Mouse (Mus musculus) heart, embryonic 10.5 days (tissue): ENCODE data around the gene Ostf1. TPM values are rescaled to one million over a fixed set of nuclear protein-coding genes. Genes with fewer than 3 reads are reported as not detected.

ENCODE experiments used
- DNase-seq: peaks from one replicate; pipeline ENCODE4 v3.0.0-alpha.2; 2017; ENCODE audit warnings: low spot score
- H3K27ac ChIP-seq: fragments of 300-500 bp; sonication (generic); 2 replicates; pipeline ENCODE4 v1.5.1; 2016; ENCODE audit warnings: mild to moderate bottlenecking
- H3K27me3 ChIP-seq: fragments of 300-500 bp; sonication (generic); 2 replicates; pipeline ENCODE4 v1.6.1; 2016; ENCODE audit warnings: mild to moderate bottlenecking; ENCODE audit not compliant: poor library complexity, insufficient read depth, severe bottlenecking
- H3K36me3 ChIP-seq: fragments of 300-500 bp; sonication (generic); 2 replicates; pipeline ENCODE4 v1.6.1; 2016; ENCODE audit warnings: mild to moderate bottlenecking, moderate library complexity
- H3K4me1 ChIP-seq: fragments of 300-500 bp; sonication (generic); 2 replicates; pipeline ENCODE4 v1.6.1; 2016; ENCODE audit warnings: mild to moderate bottlenecking
- H3K4me3 ChIP-seq: fragments of 300-500 bp; sonication (generic); 2 replicates; pipeline ENCODE4 v1.5.1; 2016; ENCODE audit warnings: mild to moderate bottlenecking, moderate library complexity
- H3K9me3 ChIP-seq: fragments of 300-500 bp; sonication (generic); 2 replicates; pipeline ENCODE4 v1.6.1; 2016; ENCODE audit warnings: mild to moderate bottlenecking, moderate library complexity
- WGBS: fragments of 180-500 bp; shearing (Covaris S2); methylation state at CpG from one replicate; pipeline ENCODE4 v1.1.7; 2016; 5-methylcytosine and 5-hydroxymethylcytosine counted together
- polyA plus RNA-seq: library from polyadenylated mRNA; unstranded; fragments of >200 nt; fragmentation: Nextera tagmentation; extraction: Ambion mirVana; gene quantifications from 2 replicates; pipeline ENCODE4 v1.2.1, GENCODE M21; 2016

Ostf1 gene
- 58.0 and 62.4 TPM in 2 replicates for polyA plus RNA-seq

GRCm38 (mm10) chr19:18631644-18632219 is at the start of gene Ostf1, which contains the start of gene Nmrk1:
Ostf1 (minus strand) TSS chr19:18631823.
Nmrk1 (plus strand) TSS chr19:18631950.
- WGBS, result under 1% methylated on average over 51 of the region's 51 CpGs
- H3K9me3 ChIP-seq, result no peaks in the 10 kb centered on the region
- peak; percentile 97 for DNase-seq
- peaks cover 14% of the 10 kb centered on the region for H3K27me3 ChIP-seq
- H3K36me3 ChIP-seq, result no peaks in the 10 kb centered on the region
- no peaks in the 10 kb centered on the region for H3K4me1 ChIP-seq
- H3K27ac ChIP-seq, result peak within 1 kb of the TSS; percentile 89
- H3K4me3 ChIP-seq, result peak within 1 kb of the TSS; percentile 84

- DNase-seq, result no peak
- 28% methylated on average over 4 of the region's 4 CpGs for WGBS
- Histone ChIP-seq H3K27me3 (no peaks in the 10 kb centered on the region), H3K9me3 (no peaks in the 10 kb centered on the region), H3K4me3 (peak overlapping the region; percentile 87), H3K36me3 (no peaks in the 10 kb centered on the region), H3K27ac (no peak overlapping the region), H3K4me1 (peaks cover 24% of the 10 kb centered on the region)
Observed at GRCm38 (mm10) chr19:18673116-18673515, 41.5 kb upstream of the Ostf1 start.

GRCm38 (mm10) chr19:18672498-18672897 is 40.9 kb upstream of the Ostf1 start:
- H3K9me3 ChIP-seq, result no peaks in the 10 kb centered on the region
- no peaks in the 10 kb centered on the region for H3K27me3 ChIP-seq
- no peak overlapping the region for H3K27ac ChIP-seq
- DNase-seq, result no peak
- no peaks in the 10 kb centered on the region for H3K36me3 ChIP-seq
- H3K4me3 ChIP-seq, result peak overlapping the region; percentile 87
- WGBS, result 63% methylated on average over 3 of the region's 3 CpGs
- H3K4me1 ChIP-seq, result peaks cover 24% of the 10 kb centered on the region

GRCm38 (mm10) chr19:18671056-18671741 is 39.6 kb upstream of the Ostf1 start:
- Histone ChIP-seq H3K9me3 (no peaks in the 10 kb centered on the region), H3K27ac (peak overlapping the region; percentile 96), H3K36me3 (no peaks in the 10 kb centered on the region), H3K4me3 (peak overlapping the region; percentile 87), H3K27me3 (no peaks in the 10 kb centered on the region), H3K4me1 (peaks cover 24% of the 10 kb centered on the region)
- peak; percentile 84 for DNase-seq
- under 1% methylated on average over 64 of the region's 64 CpGs for WGBS

GRCm38 (mm10) chr19:18670608-18671007 is 39.0 kb upstream of the Ostf1 start, which contains the start of gene Carnmt1:
Carnmt1 (plus strand) TSS chr19:18670764.
- H3K27me3 ChIP-seq, result no peaks in the 10 kb centered on the region
- H3K4me1 ChIP-seq, result peaks cover 24% of the 10 kb centered on the region
- DNase-seq, result peak; percentile 99
- peak within 1 kb of the TSS; percentile 96 for H3K27ac ChIP-seq
- no peaks in the 10 kb centered on the region for H3K9me3 ChIP-seq
- no peaks in the 10 kb centered on the region for H3K36me3 ChIP-seq
- H3K4me3 ChIP-seq, result peak within 1 kb of the TSS; percentile 87
- WGBS, result under 1% methylated on average over 55 of the region's 58 CpGs

GRCm38 (mm10) chr19:18669551-18669950 is 37.9 kb upstream of the Ostf1 start:
- H3K4me3 ChIP-seq, result no peak overlapping the region
- no peaks in the 10 kb centered on the region for H3K36me3 ChIP-seq
- 93% methylated on average over 7 of the region's 7 CpGs for WGBS
- DNase-seq, result no peak
- no peaks in the 10 kb centered on the region for H3K27me3 ChIP-seq
- H3K9me3 ChIP-seq, result no peaks in the 10 kb centered on the region
- H3K4me1 ChIP-seq, result peaks cover 24% of the 10 kb centered on the region
- H3K27ac ChIP-seq, result no peak overlapping the region

GRCm38 (mm10) chr19:18666966-18667365 is 35.3 kb upstream of the Ostf1 start:
- H3K36me3 ChIP-seq, result no peaks in the 10 kb centered on the region
- no peak overlapping the region for H3K27ac ChIP-seq
- no peaks in the 10 kb centered on the region for H3K9me3 ChIP-seq
- H3K4me1 ChIP-seq, result peaks cover 9% of the 10 kb centered on the region; the same call in 1 of the 2 replicates
- no peak for DNase-seq
- H3K27me3 ChIP-seq, result no peaks in the 10 kb centered on the region
- H3K4me3 ChIP-seq, result no peak overlapping the region
- 87% methylated on average over 7 of the region's 7 CpGs for WGBS

GRCm38 (mm10) chr19:18663904-18664303 is 32.3 kb upstream of the Ostf1 start:
- no peaks in the 10 kb centered on the region for H3K4me1 ChIP-seq
- no peaks in the 10 kb centered on the region for H3K36me3 ChIP-seq
- H3K27me3 ChIP-seq, result no peaks in the 10 kb centered on the region
- WGBS, result 59% methylated on average over 2 of the region's 2 CpGs
- H3K9me3 ChIP-seq, result no peaks in the 10 kb centered on the region
- H3K4me3 ChIP-seq, result no peak overlapping the region
- no peak overlapping the region for H3K27ac ChIP-seq
- DNase-seq, result no peak

GRCm38 (mm10) chr19:18661683-18662082 is 30.1 kb upstream of the Ostf1 start:
- Histone ChIP-seq H3K4me1 (no peaks in the 10 kb centered on the region), H3K27me3 (no peaks in the 10 kb centered on the region), H3K36me3 (no peaks in the 10 kb centered on the region), H3K27ac (no peak overlapping the region), H3K4me3 (no peak overlapping the region), H3K9me3 (no peaks in the 10 kb centered on the region)
- 51% methylated on average over 1 of the region's 1 CpGs for WGBS
- no peak for DNase-seq

- WGBS, result 85% methylated on average over 3 of the region's 3 CpGs
- no peaks in the 10 kb centered on the region for H3K9me3 ChIP-seq
- H3K27ac ChIP-seq, result no peak overlapping the region
- no peak overlapping the region for H3K4me3 ChIP-seq
- H3K36me3 ChIP-seq, result no peaks in the 10 kb centered on the region
- H3K27me3 ChIP-seq, result no peaks in the 10 kb centered on the region
- DNase-seq, result no peak
- peaks cover under 1% of the 10 kb centered on the region; the same call in 1 of the 2 replicates for H3K4me1 ChIP-seq
Observed at GRCm38 (mm10) chr19:18660466-18660865, 28.8 kb upstream of the Ostf1 start.

- no peaks in the 10 kb centered on the region for H3K9me3 ChIP-seq
- 60% methylated on average over 1 of the region's 1 CpGs for WGBS
- DNase-seq, result no peak
- no peaks in the 10 kb centered on the region for H3K36me3 ChIP-seq
- no peak overlapping the region for H3K4me3 ChIP-seq
- H3K4me1 ChIP-seq, result peaks cover 8% of the 10 kb centered on the region
- no peaks in the 10 kb centered on the region for H3K27me3 ChIP-seq
- H3K27ac ChIP-seq, result no peak overlapping the region
Observed at GRCm38 (mm10) chr19:18659349-18659748, 27.7 kb upstream of the Ostf1 start.

- Histone ChIP-seq H3K9me3 (no peaks in the 10 kb centered on the region), H3K36me3 (no peaks in the 10 kb centered on the region), H3K4me3 (no peak overlapping the region), H3K4me1 (peaks cover 15% of the 10 kb centered on the region), H3K27me3 (no peaks in the 10 kb centered on the region), H3K27ac (no peak overlapping the region)
- WGBS, result 76% methylated on average over 4 of the region's 4 CpGs
- DNase-seq, result no peak
Observed at GRCm38 (mm10) chr19:18658473-18658872, 26.9 kb upstream of the Ostf1 start.

- H3K4me3 ChIP-seq, result no peak overlapping the region
- no peak overlapping the region for H3K27ac ChIP-seq
- no peaks in the 10 kb centered on the region for H3K36me3 ChIP-seq
- H3K27me3 ChIP-seq, result no peaks in the 10 kb centered on the region
- H3K9me3 ChIP-seq, result no peaks in the 10 kb centered on the region
- WGBS, result 78% methylated on average over 7 of the region's 7 CpGs
- no peak for DNase-seq
- peaks cover 19% of the 10 kb centered on the region for H3K4me1 ChIP-seq
Observed at GRCm38 (mm10) chr19:18655999-18656398, 24.4 kb upstream of the Ostf1 start.
